Mouse (Mus musculus): ENCODE data around the gene Dstyk.

Gene Dstyk

DNA sequence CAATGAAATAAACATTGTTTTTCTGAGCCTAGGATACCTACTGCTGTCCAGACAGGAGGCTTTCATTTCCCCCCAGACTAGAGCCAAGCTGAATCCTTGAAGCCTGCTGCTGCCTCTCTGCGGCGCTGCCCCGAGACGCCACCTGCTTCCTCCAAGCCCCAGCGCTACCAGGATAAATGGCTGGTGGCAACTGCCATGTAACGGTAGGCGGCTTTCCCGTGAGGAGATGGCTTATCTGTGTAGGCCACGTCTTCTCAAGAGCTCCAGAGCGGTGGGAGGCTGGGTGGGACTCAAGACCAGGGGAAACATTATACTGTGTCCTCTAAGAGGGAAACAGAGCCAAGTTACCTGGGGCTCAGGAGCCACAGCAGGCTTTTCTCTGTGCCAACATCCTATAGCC lies 35.4 kb upstream of the Dstyk start:
- CTCF ChIA-PET, result interaction anchor here (0.5 to 4.4 kb wide), 8 partner anchors 9 to 1271 kb away, joined by 3 to 22 read pairs (median 4); partner anchors contain the start of gene Tmcc2 (in 1 of the 4)

GRCm38 (mm10) chr1:132384001-132384554 lies 33.3 kb upstream of the Dstyk start:
- ChIA-PET CTCF (interaction anchor here in 3 of 4 experiments (0.7 to 1.5 kb wide), 10 partner anchors 28 to 281 kb away, joined by 3 to 6 read pairs (median 3); partner anchors contain the start of gene Dstyk (in 1 of the 3)), POLR2A (interaction anchor here in 3 of 4 experiments (0.7 to 2.9 kb wide), 14 partner anchors 12 to 377 kb away, joined by 3 to 24 read pairs (median 4); partner anchors contain the start of genes Rbbp5 (in 2 of the 3), Dstyk (in 1 of the 3) and Elk4 (in 1 of the 3))

More for the DNA sequence above, 35.4 kb upstream of the Dstyk start:
- POLR2A ChIA-PET, result interaction anchor here in 2 of 4 experiments (0.8 to 3.4 kb wide), 5 partner anchors 9 to 95 kb away, joined by 3 to 24 read pairs (median 3); partner anchors contain the start of genes Tmcc2 (in 2 of the 2) and Rbbp5 (in 1 of the 2)

DNA sequence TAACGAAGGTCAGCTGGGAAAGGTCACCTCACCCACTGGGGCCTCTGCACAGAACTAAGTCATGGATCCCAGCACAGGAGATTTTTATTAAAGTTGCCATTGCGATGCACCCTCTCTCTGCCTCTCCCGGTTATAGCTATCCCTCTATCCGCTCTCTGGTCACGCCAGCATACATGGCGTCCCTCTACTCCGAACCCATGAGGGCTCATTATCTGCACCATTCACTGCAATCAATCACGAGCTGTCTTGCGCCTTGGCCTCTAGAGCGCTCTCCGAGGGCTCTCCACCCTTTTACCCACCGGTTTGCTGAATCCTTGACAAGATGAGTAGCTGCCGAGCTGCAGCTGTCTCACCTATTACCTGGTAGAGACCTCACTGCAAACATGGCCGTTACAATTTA lies 32.1 kb upstream of the Dstyk start:
- ChIA-PET POLR2A (interaction anchor here in 3 of 4 experiments (0.5 to 2.9 kb wide), 18 partner anchors 10 to 378 kb away, joined by 3 to 24 read pairs (median 4); partner anchors contain the start of genes Dstyk (in 2 of the 3), Rbbp5 (in 2 of the 3) and Elk4 (in 1 of the 3)), CTCF (interaction anchor here (0.5 to 1.5 kb wide), 9 partner anchors 10 to 376 kb away, joined by 3 to 9 read pairs (median 3); no protein-coding TSS in a partner anchor)

GRCm38 (mm10) chr1:132385711-132386110 lies 31.6 kb upstream of the Dstyk start:
- CTCF ChIA-PET, result interaction anchor here in 2 of 4 experiments (1.0 to 1.5 kb wide), 3 partner anchors 19 to 84 kb away, joined by 3 to 8 read pairs (median 3); no protein-coding TSS in a partner anchor
- POLR2A ChIA-PET, result interaction anchor here in 3 of 4 experiments (0.6 to 2.9 kb wide), 13 partner anchors 10 to 226 kb away, joined by 3 to 24 read pairs (median 4); partner anchors contain the start of genes Dstyk (in 2 of the 3) and Rbbp5 (in 1 of the 3)

- CTCF ChIA-PET, result interaction anchor here in 2 of 4 experiments (1.0 to 1.5 kb wide), 2 partner anchors 30 to 83 kb away, joined by 3 to 8 read pairs; no protein-coding TSS in a partner anchor
- POLR2A ChIA-PET, result interaction anchor here in 2 of 4 experiments (1.1 to 2.9 kb wide), 5 partner anchors 11 to 91 kb away, joined by 3 to 24 read pairs (median 7); partner anchors contain the start of gene Rbbp5 (in 1 of the 2)
These were observed 31.1 kb upstream of the Dstyk start for GRCm38 (mm10) chr1:132386266-132386665.

- ChIA-PET CTCF (interaction anchor here in 3 of 4 experiments (0.6 to 1.2 kb wide), 3 partner anchors 32 to 221 kb away, joined by 4 to 5 read pairs (median 5); no protein-coding TSS in a partner anchor), POLR2A (interaction anchor here in 1 of 4 experiments (0.6 to 7.2 kb wide), 9 partner anchors 10 to 338 kb away, joined by 3 to 52 read pairs (median 3); partner anchors contain the start of gene Dstyk)
These were observed 29.4 kb upstream of the Dstyk start for GRCm38 (mm10) chr1:132387943-132388342.

- CTCF ChIA-PET, result interaction anchor here (0.6 to 4.0 kb wide), 35 partner anchors 9 to 608 kb away, joined by 3 to 29 read pairs (median 5); partner anchors contain the start of gene Dstyk (in 1 of the 4)
- POLR2A ChIA-PET, result interaction anchor here (0.5 to 7.2 kb wide), 27 partner anchors 8 to 232 kb away, joined by 3 to 52 read pairs (median 6); partner anchors contain the start of genes Dstyk (in 3 of the 4) and Rbbp5 (in 1 of the 4)
These were observed 28.2 kb upstream of the Dstyk start for GRCm38 (mm10) chr1:132388813-132389803.

DNA sequence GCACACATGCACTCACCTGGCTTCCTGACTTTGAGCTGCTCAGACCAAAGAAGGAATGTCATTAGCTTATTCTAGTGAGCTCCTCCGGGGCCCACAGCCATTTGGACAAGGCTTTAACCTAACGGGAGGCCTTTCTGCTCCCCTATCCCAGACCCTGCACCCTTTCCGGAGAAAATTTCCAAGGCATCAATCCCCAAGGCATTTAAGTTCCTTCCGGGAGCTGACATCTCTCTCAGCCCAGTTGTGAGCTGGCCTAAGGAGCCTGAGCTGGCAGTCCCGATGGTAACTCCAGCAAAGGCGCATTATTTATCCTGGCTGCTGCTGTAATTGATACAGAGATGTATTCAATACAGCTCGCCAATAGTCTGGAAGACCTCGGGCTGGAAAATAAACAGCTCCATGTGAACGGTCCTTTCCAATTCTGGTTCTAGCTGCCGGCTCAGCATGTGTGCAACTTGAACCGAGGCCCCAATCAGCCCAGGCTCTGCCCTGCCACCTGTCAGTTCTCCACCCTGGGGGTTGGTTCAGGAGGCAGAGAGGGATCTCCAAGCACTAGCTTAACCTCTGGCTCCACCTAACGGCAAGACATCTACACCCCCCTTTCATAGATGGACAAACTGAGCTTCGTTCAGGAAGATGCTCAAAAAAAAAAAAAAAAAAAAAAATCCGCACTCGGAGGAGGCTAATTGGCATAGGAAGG lies 27.3 kb upstream of the Dstyk start:
- POLR2A ChIA-PET, result interaction anchor here (0.5 to 7.2 kb wide), 74 partner anchors 8 to 881 kb away, joined by 3 to 52 read pairs (median 4); partner anchors contain the start of genes Dstyk (in 4 of the 4), Rbbp5 (in 2 of the 4) and Elk4 (in 1 of the 4)
- CTCF ChIA-PET, result interaction anchor here (0.5 to 4.0 kb wide), 99 partner anchors 9 to 678 kb away, joined by 3 to 29 read pairs (median 4); partner anchors contain the start of genes Dstyk (in 2 of the 4), Cdk18 (in 1 of the 4) and Mfsd4a (in 1 of the 4)

- POLR2A ChIA-PET, result interaction anchor here (0.5 to 7.2 kb wide), 65 partner anchors 7 to 383 kb away, joined by 3 to 52 read pairs (median 4); partner anchors contain the start of genes Dstyk (in 4 of the 4) and Rbbp5 (in 2 of the 4)
These were observed 26.4 kb upstream of the Dstyk start, which contains the start of gene Tmcc2 for GRCm38 (mm10) chr1:132390691-132391579. Gene Tmcc2 (minus strand): TSS chr1:132391281.

DNA sequence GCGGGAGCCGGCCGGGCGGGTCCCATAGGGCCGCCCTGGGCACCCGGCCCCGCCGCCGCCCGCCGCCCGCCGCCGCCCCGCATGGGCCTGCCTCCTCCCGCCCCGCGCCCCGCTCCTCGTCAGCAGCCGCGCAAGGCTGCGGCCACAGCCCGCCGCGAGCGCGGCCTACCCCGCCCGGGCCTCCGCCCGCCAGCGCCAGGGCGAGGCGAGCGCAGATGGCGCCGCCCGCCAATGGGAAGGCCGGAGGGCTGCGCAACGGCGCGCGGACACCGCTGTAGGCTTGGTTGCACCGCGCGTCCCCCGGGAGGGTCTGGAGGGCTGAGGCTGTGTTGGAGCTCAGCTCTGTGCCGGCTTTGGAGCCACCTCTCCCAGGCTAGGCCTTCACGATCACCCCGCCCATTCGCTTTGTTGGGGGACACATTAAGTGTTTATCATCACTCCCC lies 25.8 kb upstream of the Dstyk start:
- CTCF ChIA-PET, result interaction anchor here in 3 of 4 experiments (0.6 to 4.0 kb wide), 13 partner anchors 11 to 218 kb away, joined by 3 to 29 read pairs (median 4); partner anchors contain the start of gene Dstyk (in 1 of the 3)
- POLR2A ChIA-PET, result interaction anchor here (0.5 to 7.2 kb wide), 27 partner anchors 11 to 200 kb away, joined by 3 to 52 read pairs (median 4); partner anchors contain the start of genes Dstyk (in 3 of the 4), Rbbp5 (in 2 of the 4), AC124108.1 (in 1 of the 4) and Lemd1 (in 1 of the 4)

More at GRCm38 (mm10) chr1:132390691-132391579, 26.4 kb upstream of the Dstyk start, which contains the start of gene Tmcc2:
- CTCF ChIA-PET, result interaction anchor here (0.5 to 4.0 kb wide), 76 partner anchors 8 to 679 kb away, joined by 3 to 29 read pairs (median 4); partner anchors contain the start of genes Dstyk (in 2 of the 4) and Mfsd4a (in 1 of the 4)

DNA sequence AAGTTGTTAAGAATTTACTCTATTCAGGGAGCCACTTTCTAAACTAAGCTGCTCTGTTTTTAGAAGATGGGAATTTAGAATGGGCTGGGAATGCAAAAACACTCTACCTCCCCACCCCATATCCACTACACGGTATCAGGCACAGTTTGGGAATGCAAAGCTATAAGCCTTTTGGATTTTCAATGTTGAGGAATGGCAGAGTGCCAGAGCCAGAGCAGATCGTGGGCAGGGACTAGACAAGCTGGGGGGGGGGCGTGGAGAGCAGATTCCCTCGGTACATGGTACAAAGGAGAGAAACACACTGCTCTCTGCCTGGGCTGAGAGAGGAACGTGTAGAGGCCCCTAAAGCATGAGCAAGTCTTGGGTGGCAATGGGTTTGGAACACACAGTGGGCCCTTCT lies 24.5 kb upstream of the Dstyk start:
- ChIA-PET POLR2A (interaction anchor here in 3 of 4 experiments (0.6 to 7.2 kb wide), 13 partner anchors 11 to 201 kb away, joined by 3 to 52 read pairs (median 5); partner anchors contain the start of genes AC124108.1 (in 1 of the 3), Dstyk (in 1 of the 3), Lemd1 (in 1 of the 3) and Rbbp5 (in 1 of the 3)), CTCF (interaction anchor here in 1 of 4 experiments (1.8 to 4.0 kb wide), 2 partner anchors 37 to 128 kb away, joined by 4 to 29 read pairs; no protein-coding TSS in a partner anchor)

DNA sequence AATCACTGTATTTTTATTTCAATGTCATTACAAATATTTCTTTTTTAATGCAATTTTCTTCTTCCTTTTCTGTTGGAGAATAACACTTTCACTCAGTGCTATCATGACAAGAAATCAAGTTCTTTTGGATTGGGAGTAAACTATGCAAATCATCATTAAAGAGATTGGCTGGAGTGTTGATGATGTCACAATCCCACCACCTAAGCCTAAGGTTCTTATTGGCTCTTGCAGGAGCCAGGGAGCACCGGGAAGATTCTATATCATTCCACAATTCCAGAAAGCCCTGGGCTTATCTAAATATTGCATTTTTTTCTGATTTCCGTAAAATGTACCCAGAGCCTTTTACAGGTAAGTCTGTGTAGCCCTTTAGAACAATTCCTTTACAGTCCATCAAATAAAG lies 20.6 kb upstream of the Dstyk start:
- ChIA-PET POLR2A (interaction anchor here in 3 of 4 experiments (0.6 to 1.8 kb wide), 5 partner anchors 21 to 1134 kb away, joined by 3 to 6 read pairs (median 5); partner anchors contain the start of gene Dstyk (in 2 of the 3)), CTCF (no interaction called here)

DNA sequence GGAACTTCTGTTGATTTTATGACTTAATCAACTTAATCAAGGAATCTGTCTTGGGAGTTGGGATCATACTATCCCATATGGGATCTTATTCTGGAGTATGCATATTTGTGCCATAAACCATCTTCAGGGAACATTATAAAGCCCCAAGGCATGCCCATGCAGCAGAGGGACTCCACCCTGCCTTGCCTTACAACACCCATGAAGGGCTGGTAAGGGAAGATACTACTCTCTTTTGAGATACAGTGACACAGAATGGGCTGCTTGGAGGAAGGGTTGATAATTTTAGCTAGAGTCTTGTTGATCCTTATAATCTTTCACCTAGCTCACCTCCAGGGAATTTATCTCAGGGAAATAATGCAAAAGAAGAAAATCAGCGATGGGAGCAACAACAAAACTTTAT lies 16.8 kb upstream of the Dstyk start:
- CTCF ChIA-PET, result no interaction called here
- POLR2A ChIA-PET, result interaction anchor here in 1 of 4 experiments (1.5 kb wide), 1 partner anchor 69 kb away, joined by 3 read pairs; no protein-coding TSS in a partner anchor

DNA sequence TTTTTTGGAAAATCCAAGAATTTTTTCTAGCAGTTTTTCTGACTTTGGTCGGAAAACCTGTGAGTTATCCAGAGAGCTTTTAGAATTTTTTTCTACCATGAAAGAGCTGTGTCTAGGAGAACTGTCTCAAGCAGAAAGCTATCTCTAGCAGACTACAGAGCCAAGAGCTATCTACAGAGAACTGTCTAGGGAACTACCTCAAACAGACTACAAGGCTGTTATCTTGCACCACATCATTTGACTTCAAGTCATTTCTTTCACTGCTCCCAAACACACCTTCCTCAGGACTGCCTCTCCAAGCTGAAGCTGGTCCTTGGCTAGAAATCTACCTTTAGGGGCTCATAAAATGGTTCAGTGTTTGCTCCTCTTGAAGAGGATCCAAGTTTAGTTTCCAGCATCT lies 15.5 kb upstream of the Dstyk start:
- ChIA-PET POLR2A (interaction anchor here in 3 of 4 experiments (1.0 to 1.7 kb wide), 6 partner anchors 9 to 68 kb away, joined by 3 to 5 read pairs (median 3); partner anchors contain the start of gene Dstyk (in 1 of the 3)), CTCF (interaction anchor here in 3 of 4 experiments (0.6 to 0.7 kb wide), 3 partner anchors 12 to 1457 kb away, joined by 3 to 4 read pairs (median 3); no protein-coding TSS in a partner anchor)

DNA sequence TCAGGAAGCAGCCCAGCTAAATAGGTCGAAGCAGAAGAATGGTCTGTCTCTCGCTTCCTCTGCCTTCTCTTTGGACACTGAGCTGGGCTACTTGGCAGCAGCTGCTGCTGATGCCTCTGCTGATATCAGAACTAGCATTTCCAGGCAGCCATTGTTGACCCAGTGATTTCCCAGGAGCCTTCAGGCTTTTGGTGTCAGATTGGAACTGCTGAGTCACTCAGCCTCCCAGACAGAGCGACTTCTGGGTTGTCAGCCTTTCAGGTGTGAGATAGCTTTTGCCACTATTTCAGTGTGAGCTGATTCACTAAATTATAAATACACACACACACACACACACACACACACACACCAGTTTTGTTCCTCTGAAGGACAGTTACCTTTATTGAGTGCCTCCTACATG lies 6.7 kb upstream of the Dstyk start:
- POLR2A ChIA-PET, result interaction anchor here in 2 of 4 experiments (1.1 to 2.2 kb wide), 8 partner anchors 9 to 61 kb away, joined by 3 to 10 read pairs (median 4); partner anchors contain the start of gene Tmcc2 (in 2 of the 2)

More for the DNA sequence above, 6.7 kb upstream of the Dstyk start:
- CTCF ChIA-PET, result interaction anchor here in 1 of 4 experiments (1.2 kb wide), 1 partner anchor 200 kb away, joined by 3 read pairs; no protein-coding TSS in a partner anchor

Measured in embryonic stem cell, embryonic (primary cell).